Mouse (Mus musculus): ENCODE results near the gene Gjd3.
"Not testable (repeated sequence)": the region's sequence is repeated elsewhere in the genome, so short reads cannot be mapped to it uniquely, and the experiment has no call there.

The Gjd3 gene

DNA sequence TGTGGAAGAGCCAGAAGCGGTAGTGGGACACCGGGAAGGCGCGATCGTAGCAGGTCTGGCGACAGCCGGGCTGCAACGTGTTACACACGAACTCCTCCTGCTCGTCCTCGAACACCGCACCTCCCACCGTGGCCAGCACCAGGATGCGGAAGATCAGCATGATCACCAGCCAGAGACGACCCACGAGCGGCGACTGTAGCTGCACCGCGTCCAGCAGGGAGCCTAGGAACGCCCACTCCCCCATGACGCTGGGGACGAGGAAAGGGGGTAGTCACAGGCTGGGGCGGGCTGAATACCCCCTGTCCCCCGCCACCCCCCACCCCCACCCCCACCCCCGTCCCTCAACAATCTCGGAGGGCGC lies at the start of gene Gjd3:
Gene Gjd3, minus strand, starts transcription at position 244 of the 361 bp plus-strand sequence.
- DNase-seq (ENCODE audit: inconsistent ontology term): no peak

- DNase-seq (ENCODE audit: inconsistent ontology term): no peak
Measured at GRCm38 (mm10) chr11:99026899-99027440, 44.2 kb upstream of the Gjd3 start.

- no peak for DNase-seq (ENCODE audit: inconsistent ontology term)
Measured at GRCm38 (mm10) chr11:99025878-99026277, 43.1 kb upstream of the Gjd3 start.

- no peak for DNase-seq (ENCODE audit: inconsistent ontology term)
Measured at GRCm38 (mm10) chr11:99024468-99025134, 41.8 kb upstream of the Gjd3 start.

DNA sequence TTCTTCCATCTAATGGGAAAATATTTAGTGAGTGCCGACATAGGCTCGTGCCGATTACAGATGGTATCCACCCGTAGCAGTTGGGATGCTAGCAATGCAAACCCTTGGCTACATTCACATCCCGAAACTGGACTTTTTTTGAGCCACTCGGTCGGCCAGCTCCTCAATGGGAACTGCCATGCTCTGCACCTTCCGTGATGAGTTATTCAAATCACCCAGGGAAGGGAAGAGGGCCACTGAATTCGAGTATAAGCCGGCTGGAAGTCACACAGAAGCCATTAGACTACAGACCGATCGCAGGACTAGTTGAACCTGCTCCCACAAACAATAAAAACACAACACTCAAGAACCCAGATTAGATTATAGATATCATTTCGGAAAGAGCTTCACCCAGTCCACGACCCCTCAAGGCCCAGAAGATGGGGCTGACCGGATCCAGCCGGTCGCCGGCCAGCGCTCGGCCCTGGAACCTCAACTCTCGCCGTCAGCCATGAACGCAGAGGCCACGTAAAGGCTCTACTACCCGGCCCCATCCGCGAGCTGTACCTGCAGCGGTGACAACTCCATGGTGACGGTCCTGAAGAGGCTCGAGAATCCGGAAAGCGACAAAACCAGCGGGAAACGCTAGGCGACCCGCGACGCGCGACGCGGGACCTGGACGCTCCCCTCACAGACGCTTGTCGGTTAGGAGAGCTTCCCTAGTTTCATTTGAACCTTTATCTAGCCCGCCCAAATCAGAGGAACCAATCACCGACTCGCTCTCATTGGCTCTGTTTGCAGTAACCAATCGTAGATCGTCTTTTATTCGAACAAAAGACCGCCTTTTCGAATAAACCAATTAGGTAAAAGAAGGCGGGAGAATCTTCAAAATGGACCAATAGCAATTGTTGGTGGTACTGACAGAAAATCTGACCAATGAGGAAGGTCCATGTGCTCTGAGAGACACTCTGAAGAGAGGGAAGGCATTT lies 41.0 kb upstream of the Gjd3 start, which contains the start of gene Top2a:
Gene Top2a, minus strand, starts transcription at position 690 of the 968 bp plus-strand sequence.
- peak; percentile 97 for DNase-seq (ENCODE audit: inconsistent ontology term)

DNA sequence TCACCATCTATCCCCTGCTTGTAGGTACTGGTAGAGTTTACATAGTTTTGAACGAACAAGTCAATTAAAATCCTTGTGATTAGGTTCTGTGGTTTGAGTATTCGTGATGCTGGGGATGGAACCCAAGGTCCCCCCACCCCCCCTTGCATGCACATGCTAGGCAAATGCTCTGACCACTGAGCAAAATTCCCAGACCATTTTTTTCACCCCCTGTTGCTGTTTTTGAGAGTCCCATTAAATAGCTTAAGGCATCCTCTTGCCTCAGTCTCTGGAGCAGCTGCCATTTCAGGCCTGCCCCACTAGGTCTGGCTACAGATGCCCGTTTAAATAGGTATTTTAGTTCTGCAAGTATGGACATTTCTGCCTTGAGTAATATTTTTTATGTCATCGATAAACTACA lies 40.3 kb upstream of the Gjd3 start:
- no peak for DNase-seq (ENCODE audit: inconsistent ontology term)

GRCm38 (mm10) chr11:99022384-99022933 lies 39.6 kb upstream of the Gjd3 start:
- no peak for DNase-seq (ENCODE audit: inconsistent ontology term)

GRCm38 (mm10) chr11:99019844-99020243 lies 37.0 kb upstream of the Gjd3 start:
- no peak for DNase-seq (ENCODE audit: inconsistent ontology term)

GRCm38 (mm10) chr11:99013856-99014255 lies 31.0 kb upstream of the Gjd3 start:
- no peak for DNase-seq (ENCODE audit: inconsistent ontology term)

GRCm38 (mm10) chr11:99010706-99011105 lies 27.9 kb upstream of the Gjd3 start:
- no peak for DNase-seq (ENCODE audit: inconsistent ontology term)

DNA sequence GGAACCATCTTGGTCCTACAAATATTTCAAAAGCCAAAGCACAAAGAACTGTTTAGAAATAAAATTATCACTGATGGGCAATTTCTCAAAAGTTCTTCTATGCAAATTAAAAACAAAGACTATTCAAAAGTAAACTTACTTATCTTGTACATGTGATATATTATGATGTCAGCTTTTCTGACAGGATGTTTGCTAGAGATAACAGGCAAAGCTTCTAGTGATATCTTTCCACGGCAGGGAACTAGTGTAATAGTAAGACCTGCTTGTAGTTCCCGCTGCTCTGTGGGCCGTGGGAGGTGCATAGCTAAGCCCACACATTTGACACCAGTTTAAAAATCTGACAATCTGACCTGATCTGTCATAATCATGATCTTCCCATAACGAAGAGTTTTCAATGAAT lies 27.3 kb upstream of the Gjd3 start:
- no peak for DNase-seq (ENCODE audit: inconsistent ontology term)

DNA sequence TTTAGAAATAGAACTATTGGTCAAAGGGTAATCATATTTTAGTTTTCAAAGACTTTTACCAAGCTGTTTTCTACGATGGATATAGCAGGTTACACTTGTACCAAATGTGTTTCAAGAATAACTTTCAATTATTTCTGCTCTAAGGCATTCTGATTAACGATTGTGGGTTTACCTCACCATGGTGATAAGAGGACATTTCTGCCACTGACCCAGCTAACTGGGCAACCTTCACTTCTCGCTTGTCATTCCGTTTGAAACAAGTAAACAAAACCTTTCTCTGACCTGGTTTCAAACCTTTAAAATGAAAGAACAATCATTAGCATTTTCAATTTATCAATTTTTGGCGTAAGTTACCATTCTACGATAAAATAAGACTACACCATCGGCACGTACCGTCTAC lies 24.0 kb upstream of the Gjd3 start:
- no peak for DNase-seq (ENCODE audit: inconsistent ontology term)

DNA sequence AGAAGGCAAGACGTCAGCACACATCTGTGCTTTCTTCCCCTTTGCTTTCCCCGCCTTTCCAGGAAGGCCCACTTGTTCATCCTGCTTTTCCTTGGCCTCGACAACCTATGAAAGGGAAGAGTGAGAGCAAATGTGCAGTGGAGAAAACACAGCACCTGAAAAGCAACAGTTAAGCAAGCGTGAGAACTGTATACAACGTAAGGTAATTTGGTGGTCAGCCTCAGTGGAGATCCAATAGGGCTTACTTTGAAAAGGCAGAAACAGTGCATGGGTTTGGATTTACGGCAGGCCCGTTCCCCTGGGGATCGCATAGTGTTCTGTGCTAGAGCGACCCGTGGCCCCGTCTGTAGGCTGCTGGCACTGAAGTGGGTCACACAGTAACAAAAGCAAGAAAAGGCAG lies 16.4 kb upstream of the Gjd3 start:
- DNase-seq (ENCODE audit: inconsistent ontology term): no peak

- no peak for DNase-seq (ENCODE audit: inconsistent ontology term)
Measured at GRCm38 (mm10) chr11:98998776-98999175, 16.0 kb upstream of the Gjd3 start.

DNA sequence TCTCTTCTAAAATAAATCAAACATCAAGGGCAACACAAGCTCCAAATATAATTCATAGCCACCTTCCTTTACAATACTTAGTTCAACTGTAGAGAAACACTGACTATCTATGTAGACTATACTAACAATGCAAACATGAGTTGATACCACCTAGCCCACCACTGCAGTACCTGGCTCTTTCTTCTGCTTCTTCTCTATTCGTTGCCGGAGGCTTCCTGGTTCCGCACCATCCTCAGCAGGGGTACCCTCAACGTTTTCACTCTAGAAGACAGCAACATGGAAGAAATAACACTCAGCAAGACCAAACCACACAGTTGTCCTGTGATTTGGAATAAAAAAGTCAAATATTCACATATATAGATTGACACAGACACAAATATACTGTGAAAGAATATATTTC lies 14.8 kb upstream of the Gjd3 start:
- no peak for DNase-seq (ENCODE audit: inconsistent ontology term)

DNA sequence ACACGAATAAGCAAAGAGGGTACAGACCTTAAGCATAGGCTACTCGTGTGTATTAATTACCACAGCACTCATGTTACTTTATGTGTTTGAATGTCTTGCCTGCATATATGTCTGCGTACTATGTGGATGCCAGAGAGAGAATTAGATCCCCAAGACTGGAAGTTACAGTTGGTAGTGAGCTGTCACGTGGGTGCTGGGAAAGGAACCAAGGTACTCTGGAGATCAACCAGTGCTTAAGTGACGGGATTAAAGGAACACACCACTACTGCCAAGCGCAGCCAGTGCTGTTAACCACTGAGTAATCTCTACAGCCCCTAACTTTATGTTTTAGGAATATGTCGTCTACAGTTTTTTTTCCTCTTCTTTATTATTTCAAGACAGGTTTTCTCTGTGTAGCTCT lies 13.2 kb upstream of the Gjd3 start:
- DNase-seq (ENCODE audit: inconsistent ontology term): no peak

GRCm38 (mm10) chr11:98990866-98991265 lies 8.1 kb upstream of the Gjd3 start:
- DNase-seq (ENCODE audit: inconsistent ontology term): no peak

GRCm38 (mm10) chr11:98988260-98988659 lies 5.4 kb upstream of the Gjd3 start:
- DNase-seq (ENCODE audit: inconsistent ontology term): not testable (repeated sequence)

DNA sequence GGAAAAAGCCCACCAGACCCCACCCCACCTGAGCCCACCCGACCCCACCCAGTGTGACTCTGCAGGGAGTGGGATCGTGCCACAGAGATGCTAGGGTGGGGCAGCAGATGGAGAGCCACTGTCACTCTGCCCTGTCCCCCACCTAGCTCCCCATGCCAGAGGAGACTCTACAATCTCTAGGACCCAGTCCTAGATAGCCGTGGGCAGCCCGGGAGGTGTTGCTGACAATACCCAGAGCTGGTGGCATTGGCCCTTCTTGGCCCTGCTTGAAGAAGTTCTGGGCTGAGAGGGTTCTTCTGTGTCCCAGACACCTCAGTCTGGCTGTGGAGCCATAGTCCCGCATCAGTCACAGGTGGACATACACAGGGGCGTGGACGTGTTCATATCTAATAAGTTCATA lies 2.7 kb upstream of the Gjd3 start:
- no peak for DNase-seq (ENCODE audit: inconsistent ontology term)

DNA sequence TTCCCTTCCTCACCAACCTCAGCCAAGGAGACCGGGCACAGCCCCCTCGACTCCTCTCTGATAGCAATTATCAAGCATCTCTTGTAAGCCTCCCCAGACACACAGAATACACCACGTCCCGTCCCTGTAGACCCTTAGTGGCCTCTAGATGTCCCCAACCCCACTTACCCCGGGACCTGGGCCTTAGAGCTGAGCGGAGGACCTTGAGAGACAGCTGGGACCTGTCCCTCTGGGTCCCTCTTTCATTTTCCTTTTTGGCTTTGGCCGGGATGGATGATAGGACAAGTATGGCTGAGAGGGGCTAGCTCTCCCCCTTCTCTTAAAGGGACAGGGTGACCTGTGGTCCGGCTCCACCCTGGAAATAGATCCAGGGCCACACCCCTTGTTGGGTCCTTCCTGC lies 735 bp upstream of the Gjd3 start:
- DNase-seq (ENCODE audit: inconsistent ontology term): no peak

DNA sequence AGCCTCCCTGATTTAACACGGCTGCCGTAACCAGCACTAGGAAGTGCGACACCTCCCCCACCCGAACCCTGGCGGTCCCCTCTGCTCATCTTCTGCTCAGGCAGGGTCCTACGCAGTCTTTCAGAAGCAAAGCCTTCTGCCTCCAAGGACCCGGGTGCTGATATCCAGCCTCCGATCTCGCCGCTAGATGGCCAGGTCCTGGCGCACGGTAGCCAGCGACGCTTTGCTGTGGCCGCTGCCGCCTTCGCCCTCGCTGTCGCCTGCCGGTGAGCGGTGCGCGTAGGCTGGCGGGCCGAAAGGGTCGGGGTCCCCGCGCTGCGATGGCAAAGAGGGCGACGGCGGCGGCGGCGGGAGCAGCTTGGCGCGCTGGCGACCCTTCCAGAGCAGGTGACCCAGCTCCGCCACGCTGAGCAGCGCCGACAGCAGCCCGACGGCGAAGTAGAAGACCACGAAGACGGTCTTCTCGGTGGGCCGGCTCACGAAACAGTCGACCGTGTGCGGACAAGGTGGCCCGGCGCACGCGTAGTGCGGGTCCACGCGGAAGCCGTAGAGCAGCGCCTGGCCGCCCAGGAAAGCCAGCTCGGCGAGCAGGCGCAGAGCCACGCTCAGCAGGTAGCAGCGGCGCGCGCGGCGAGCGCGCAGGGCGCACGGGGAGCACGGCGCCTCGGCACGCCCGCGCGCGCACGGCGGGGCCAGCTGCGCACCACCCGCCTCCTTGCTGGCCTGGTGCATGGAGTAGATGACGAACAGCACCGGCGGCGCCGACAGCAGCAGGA lies 631 bp downstream of the Gjd3 start:
- DNase-seq (ENCODE audit: inconsistent ontology term): peak; percentile 72

Measured in Muller cell, postnatal 12 days (primary cell).